ENCODE assay signal across 1 mouse cellular context in the genomic region with DNA sequence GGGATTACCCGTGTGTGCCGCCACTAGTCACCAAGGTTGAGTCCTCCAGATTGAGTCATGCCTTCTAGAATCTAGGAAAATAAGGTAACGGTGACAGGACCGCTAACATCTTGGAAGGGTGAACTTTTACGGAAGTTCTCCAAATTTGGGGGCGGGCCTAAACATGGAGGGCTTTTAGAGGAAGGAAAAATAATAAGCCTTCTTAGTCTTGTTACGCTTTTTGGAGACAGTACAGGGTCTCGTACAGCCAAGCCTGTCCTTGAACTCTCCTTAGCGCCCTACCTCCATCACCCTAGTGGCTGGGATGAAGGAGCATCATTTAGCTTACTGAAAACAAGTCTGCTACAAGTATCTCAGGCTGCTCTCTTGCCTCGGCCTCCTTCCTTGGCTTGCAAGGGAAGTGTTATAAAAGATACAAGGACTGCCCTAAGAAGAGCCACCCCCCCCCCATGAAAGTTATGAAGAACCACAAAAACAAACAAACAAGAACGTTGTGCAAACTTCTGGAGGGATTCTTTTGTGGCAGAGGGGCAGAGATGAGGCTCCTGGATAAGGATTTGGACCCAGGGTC.
TF ChIP-seq lines count a peak whose summit lies in the region.

No protein-coding gene starts in this region.

TF ChIP-seq in MEL, 35 proteins besides CTCF, POLR2A, EP300 and RAD21:
- TF ChIP-seq NELFE (IDR thresholded peaks at IDR 0.05; ENCODE audit: low read depth, low read length) (peak; percentile 27), POLR2AphosphoS2 (IDR thresholded peaks at IDR 0.05; ENCODE audit: low read length) (no peak), CHD2 (IDR thresholded peaks at IDR 0.05; ENCODE audit: low read length) (no peak), RCOR1 (IDR thresholded peaks at IDR 0.05; ENCODE audit: low read depth, low read length) (no peak), HCFC1 (IDR thresholded peaks at IDR 0.05; ENCODE audit: low read depth, low read length) (no peak), GATA1 (IDR thresholded peaks at IDR 0.05; ENCODE audit: low read depth, low read length) (0 out of 2 replicates have a peak, but pooled peaks have one; percentile 1), SMC3 (IDR thresholded peaks at IDR 0.05; ENCODE audit: low read depth, low read length) (no peak), TBP (IDR thresholded peaks at IDR 0.05; ENCODE audit: low read depth, low read length) (peak; percentile 68), SIN3A (IDR thresholded peaks at IDR 0.05; ENCODE audit: low read length) (peak; percentile 60; the same call in 1 of the 2 replicates), UBTF (IDR thresholded peaks at IDR 0.05; ENCODE audit: borderline replicate concordance, insufficient read depth, low read depth, low read length) (no peak)
